Mouse (Mus musculus) embryonic facial prominence, embryonic 10.5 days (tissue): Measurements from ENCODE around the gene Numa1. TPM values are rescaled to one million over a fixed set of nuclear protein-coding genes. Genes with fewer than 3 reads are reported as not detected.
A peak's percentile ranks its signal among the peaks of the same experiment; 100 is the strongest.

Experiments used
- DNase-seq: peaks from one replicate; pipeline ENCODE4 v3.0.0-alpha.2; 2017; ENCODE audit warnings: low spot score
- H3K27ac ChIP-seq: fragments of 300-500 bp; sonication (generic); replicated peaks from 2 replicates; pipeline ENCODE4 v1.5.1; 2016; ENCODE audit warnings: mild to moderate bottlenecking
- H3K27me3 ChIP-seq: fragments of 300-500 bp; sonication (generic); replicated peaks from 2 replicates; pipeline ENCODE4 v1.6.1; 2016; ENCODE audit warnings: low read depth, mild to moderate bottlenecking; ENCODE audit not compliant: poor library complexity, severe bottlenecking
- H3K36me3 ChIP-seq: fragments of 300-500 bp; sonication (generic); replicated peaks from 2 replicates; pipeline ENCODE4 v1.6.1; 2016; ENCODE audit warnings: mild to moderate bottlenecking, moderate library complexity
- H3K4me1 ChIP-seq: fragments of 300-500 bp; sonication (generic); 2 replicates; pipeline ENCODE4 v1.6.1; 2016
- H3K4me3 ChIP-seq: fragments of 300-500 bp; sonication (generic); 2 replicates; pipeline ENCODE4 v1.5.1; 2016; ENCODE audit warnings: mild to moderate bottlenecking, moderate library complexity
- H3K9me3 ChIP-seq: fragments of 300-500 bp; sonication (generic); 2 replicates; pipeline ENCODE4 v1.6.1; 2016; ENCODE audit warnings: mild to moderate bottlenecking
- WGBS: fragments of 180-500 bp; shearing (Covaris S2); methylation state at CpG from one replicate; pipeline ENCODE4 v1.1.7; 2016; 5-methylcytosine and 5-hydroxymethylcytosine counted together
- polyA plus RNA-seq: library from polyadenylated mRNA; unstranded; fragments of >200 nt; fragmentation: Nextera tagmentation; extraction: Ambion mirVana; gene quantifications from 2 replicates; pipeline ENCODE4 v1.2.1, GENCODE M21; 2016

Gene Numa1
- polyA plus RNA-seq, 1 experiment from 2014 or later, result 113 TPM

- DNase-seq, result peak; percentile 91
- H3K9me3 ChIP-seq, result no peaks in the 10 kb centered on the region
- peak overlapping the region; percentile 70 for H3K4me3 ChIP-seq
- peak overlapping the region; percentile 99 for H3K27ac ChIP-seq
- H3K27me3 ChIP-seq, result no peaks in the 10 kb centered on the region
- peaks cover 63% of the 10 kb centered on the region for H3K4me1 ChIP-seq
- peaks cover 17% of the 10 kb centered on the region; the same call in 1 of the 2 replicates for H3K36me3 ChIP-seq
- WGBS, result under 1% methylated on average over 53 of the region's 53 CpGs
These were observed 36.0 kb downstream of the Numa1 start for GRCm38 (mm10) chr7:101969694-101970428.

GRCm38 (mm10) chr7:101970429-101970775 is 36.5 kb downstream of the Numa1 start:
- peak overlapping the region; percentile 99 for H3K27ac ChIP-seq
- peaks cover 21% of the 10 kb centered on the region for H3K36me3 ChIP-seq
- no peaks in the 10 kb centered on the region for H3K9me3 ChIP-seq
- H3K4me3 ChIP-seq, result peak overlapping the region; percentile 70
- peak; percentile 82 for DNase-seq
- no peaks in the 10 kb centered on the region for H3K27me3 ChIP-seq
- WGBS, result under 1% methylated on average over 17 of the region's 17 CpGs
- peaks cover 68% of the 10 kb centered on the region for H3K4me1 ChIP-seq

GRCm38 (mm10) chr7:101970821-101971461 is 37.0 kb downstream of the Numa1 start:
- Histone ChIP-seq H3K36me3 (peaks cover 26% of the 10 kb centered on the region), H3K27me3 (no peaks in the 10 kb centered on the region), H3K4me1 (peaks cover 65% of the 10 kb centered on the region), H3K9me3 (no peaks in the 10 kb centered on the region), H3K27ac (peak overlapping the region; percentile 99), H3K4me3 (peak overlapping the region; percentile 70)
- peak; percentile 70 for DNase-seq
- WGBS, result 8% methylated on average over 19 of the region's 19 CpGs

- 46% methylated on average over 2 of the region's 2 CpGs for WGBS
- H3K9me3 ChIP-seq, result no peaks in the 10 kb centered on the region
- H3K27ac ChIP-seq, result peak overlapping the region; percentile 99
- peak overlapping the region; percentile 70 for H3K4me3 ChIP-seq
- H3K27me3 ChIP-seq, result no peaks in the 10 kb centered on the region
- peaks cover 65% of the 10 kb centered on the region for H3K4me1 ChIP-seq
- H3K36me3 ChIP-seq, result peaks cover 34% of the 10 kb centered on the region
- no peak for DNase-seq
These were observed 37.8 kb downstream of the Numa1 start for GRCm38 (mm10) chr7:101971721-101972120.

- WGBS, result 49% methylated on average over 3 of the region's 3 CpGs
- peak overlapping the region; percentile 99 for H3K27ac ChIP-seq
- DNase-seq, result peak; percentile 64
- peak overlapping the region; percentile 39 for H3K4me3 ChIP-seq
- peaks cover 59% of the 10 kb centered on the region for H3K4me1 ChIP-seq
- H3K36me3 ChIP-seq, result peaks cover 45% of the 10 kb centered on the region
- no peaks in the 10 kb centered on the region for H3K27me3 ChIP-seq
- H3K9me3 ChIP-seq, result no peaks in the 10 kb centered on the region
These were observed 39.8 kb downstream of the Numa1 start for GRCm38 (mm10) chr7:101973730-101974129.

- Histone ChIP-seq H3K27ac (peak overlapping the region; percentile 99), H3K9me3 (no peaks in the 10 kb centered on the region), H3K27me3 (no peaks in the 10 kb centered on the region), H3K4me3 (0 out of 2 replicates have a peak overlapping the region, but pooled peaks have one; percentile 39), H3K36me3 (peaks cover 50% of the 10 kb centered on the region), H3K4me1 (peaks cover 51% of the 10 kb centered on the region)
- peak; percentile 25 for DNase-seq
- WGBS, result 45% methylated on average over 2 of the region's 2 CpGs
These were observed 40.6 kb downstream of the Numa1 start for GRCm38 (mm10) chr7:101974505-101974904.

- DNase-seq, result no peak
- Histone ChIP-seq H3K27me3 (no peaks in the 10 kb centered on the region), H3K4me3 (no peak overlapping the region), H3K9me3 (no peaks in the 10 kb centered on the region), H3K4me1 (0 out of 2 replicates have a peak, but pooled peaks cover 2% of the 10 kb centered on the region), H3K36me3 (peaks cover 78% of the 10 kb centered on the region), H3K27ac (no peak overlapping the region)
- WGBS, result 73% methylated on average over 1 of the region's 1 CpGs
These were observed 48.8 kb downstream of the Numa1 start for GRCm38 (mm10) chr7:101982735-101983134.

- H3K4me3 ChIP-seq, result no peak overlapping the region
- no peaks in the 10 kb centered on the region for H3K9me3 ChIP-seq
- no peaks in the 10 kb centered on the region for H3K27me3 ChIP-seq
- H3K27ac ChIP-seq, result no peak overlapping the region
- 89% methylated on average over 3 of the region's 3 CpGs for WGBS
- peaks cover 91% of the 10 kb centered on the region for H3K36me3 ChIP-seq
- H3K4me1 ChIP-seq, result 0 out of 2 replicates have a peak, but pooled peaks cover 2% of the 10 kb centered on the region
- DNase-seq, result no peak
These were observed 51.2 kb downstream of the Numa1 start for GRCm38 (mm10) chr7:101985081-101985480.

- no peaks in the 10 kb centered on the region for H3K4me1 ChIP-seq
- H3K36me3 ChIP-seq, result peaks cover 100% of the 10 kb centered on the region
- no peak overlapping the region for H3K4me3 ChIP-seq
- 92% methylated on average over 3 of the region's 3 CpGs for WGBS
- H3K9me3 ChIP-seq, result no peaks in the 10 kb centered on the region
- no peaks in the 10 kb centered on the region for H3K27me3 ChIP-seq
- H3K27ac ChIP-seq, result no peak overlapping the region
- no peak for DNase-seq
These were observed 60.3 kb downstream of the Numa1 start for GRCm38 (mm10) chr7:101994241-101994640.

- Histone ChIP-seq H3K36me3 (peaks cover 100% of the 10 kb centered on the region), H3K4me1 (no peaks in the 10 kb centered on the region), H3K27me3 (no peaks in the 10 kb centered on the region), H3K4me3 (no peak overlapping the region), H3K27ac (no peak overlapping the region), H3K9me3 (no peaks in the 10 kb centered on the region)
- WGBS, result 77% methylated on average over 14 of the region's 14 CpGs
- peak; percentile 80 for DNase-seq
These were observed 64.5 kb downstream of the Numa1 start for GRCm38 (mm10) chr7:101998194-101998927.

GRCm38 (mm10) chr7:101999461-102000151 is 65.7 kb downstream of the Numa1 start:
- Histone ChIP-seq H3K4me3 (no peak overlapping the region), H3K27me3 (no peaks in the 10 kb centered on the region), H3K9me3 (no peaks in the 10 kb centered on the region), H3K36me3 (peaks cover 100% of the 10 kb centered on the region), H3K4me1 (no peaks in the 10 kb centered on the region), H3K27ac (no peak overlapping the region)
- 93% methylated on average over 15 of the region's 15 CpGs for WGBS
- no peak for DNase-seq

GRCm38 (mm10) chr7:102000296-102000695 is 66.4 kb downstream of the Numa1 start:
- H3K27me3 ChIP-seq, result no peaks in the 10 kb centered on the region
- H3K4me3 ChIP-seq, result no peak overlapping the region
- no peak overlapping the region for H3K27ac ChIP-seq
- H3K36me3 ChIP-seq, result peaks cover 100% of the 10 kb centered on the region
- no peaks in the 10 kb centered on the region for H3K9me3 ChIP-seq
- H3K4me1 ChIP-seq, result no peaks in the 10 kb centered on the region
- 93% methylated on average over 8 of the region's 8 CpGs for WGBS
- DNase-seq, result no peak
